Mouse (Mus musculus): ENCODE measurements around the gene Asah2. TPM values are rescaled to one million over a fixed set of nuclear protein-coding genes. Genes with fewer than 3 reads are reported as not detected.
"Not testable (repeated sequence)": the region's sequence is repeated elsewhere in the genome, so short reads cannot be mapped to it uniquely, and the experiment has no call there.

Asah2 gene
- 1 to 10 TPM; 4.3 to 5.4 TPM for total RNA-seq (2021)
- long read RNA-seq, experiment 1, partial matches to known transcripts = 0 of 1 reads
- long read RNA-seq, experiment 1, other reads (novel, unspliced or antisense) = 1 of 1 reads
- long read RNA-seq, experiment 2 = 0 reads

- TF ChIP-seq CTCF (IDR thresholded peaks at IDR 0.05) = peak; percentile 43
- peak within 1 kb of the TSS; percentile 98 for H3K27ac ChIP-seq
- H3K4me3 ChIP-seq = peak within 1 kb of the TSS; percentile 91
- peak; percentile 87 for DNase-seq
- intact Hi-C loops (cut with DNase I) = loop anchor here (5.0 kb wide), 1 partner anchor 279 kb away; the partner anchor contains the start of gene Sgms1
Observed at GRCm38 (mm10) chr19:32107771-32108306, at the start of gene Asah2. TSS of gene Asah2 (minus strand) at chr19:32108211.

GRCm38 (mm10) chr19:32157045-32157444 lies 49.0 kb upstream of the Asah2 start:
- Histone ChIP-seq H3K4me3 (no peak overlapping the region), H3K27ac (peak overlapping the region; percentile 68)
- DNase-seq = no peak
- TF ChIP-seq CTCF (IDR thresholded peaks at IDR 0.05) = no peak
- intact Hi-C loops (cut with DNase I) = no loop called here

- intact Hi-C loops (cut with DNase I) = no loop called here
Observed at GRCm38 (mm10) chr19:32152529-32152928, 44.5 kb upstream of the Asah2 start.

GRCm38 (mm10) chr19:32148710-32149109 lies 40.7 kb upstream of the Asah2 start:
- H3K4me3 ChIP-seq = no peak overlapping the region
- no peak for DNase-seq
- intact Hi-C loops (cut with DNase I) = no loop called here

More at GRCm38 (mm10) chr19:32152529-32152928, 44.5 kb upstream of the Asah2 start:
- no peak for DNase-seq
- H3K27ac ChIP-seq = no peak overlapping the region
- no peak overlapping the region for H3K4me3 ChIP-seq
- no peak for TF ChIP-seq CTCF (IDR thresholded peaks at IDR 0.05)

GRCm38 (mm10) chr19:32142383-32142782 lies 34.4 kb upstream of the Asah2 start:
- H3K4me3 ChIP-seq = no peak overlapping the region
- peak overlapping the region; percentile 1; the same call in 1 of the 2 replicates for H3K27ac ChIP-seq
- DNase-seq = no peak
- intact Hi-C loops (cut with DNase I) = no loop called here
- no peak for TF ChIP-seq CTCF (IDR thresholded peaks at IDR 0.05)

More at GRCm38 (mm10) chr19:32148710-32149109, 40.7 kb upstream of the Asah2 start:
- no peak overlapping the region for H3K27ac ChIP-seq
- TF ChIP-seq CTCF (IDR thresholded peaks at IDR 0.05) = no peak

GRCm38 (mm10) chr19:32138361-32139088 lies 30.5 kb upstream of the Asah2 start:
- intact Hi-C loops (cut with DNase I) = no loop called here
- no peak for TF ChIP-seq CTCF (IDR thresholded peaks at IDR 0.05)
- Histone ChIP-seq H3K4me3 (no peak overlapping the region), H3K27ac (0 out of 2 replicates have a peak overlapping the region, but pooled peaks have one; percentile 0)
- DNase-seq = no peak

- Histone ChIP-seq H3K4me3 (no peak overlapping the region), H3K27ac (no peak overlapping the region)
- intact Hi-C loops (cut with DNase I) = no loop called here
- no peak for TF ChIP-seq CTCF (IDR thresholded peaks at IDR 0.05)
- DNase-seq = no peak
Observed at GRCm38 (mm10) chr19:32137904-32138303, 29.9 kb upstream of the Asah2 start.

- intact Hi-C loops (cut with DNase I) = no loop called here
- Histone ChIP-seq H3K27ac (no peak overlapping the region), H3K4me3 (no peak overlapping the region)
- peak; percentile 28 for DNase-seq
- TF ChIP-seq CTCF (IDR thresholded peaks at IDR 0.05) = no peak
Observed at GRCm38 (mm10) chr19:32136888-32137625, 29.0 kb upstream of the Asah2 start.

- H3K27ac ChIP-seq; intact Hi-C loops (cut with DNase I); H3K4me3 ChIP-seq; DNase-seq: not testable (repeated sequence)
Observed at GRCm38 (mm10) chr19:32131707-32132488, 23.9 kb upstream of the Asah2 start.

GRCm38 (mm10) chr19:32129281-32129680 lies 21.3 kb upstream of the Asah2 start:
- H3K27ac ChIP-seq = no peak overlapping the region
- no peak overlapping the region for H3K4me3 ChIP-seq
- no peak for DNase-seq
- TF ChIP-seq CTCF (IDR thresholded peaks at IDR 0.05) = no peak
- intact Hi-C loops (cut with DNase I) = loop anchor here (5.0 to 10.0 kb wide), 3 partner anchors 86 to 258 kb away; partner anchors contain the start of gene Sgms1

- H3K27ac ChIP-seq = no peak overlapping the region
- TF ChIP-seq CTCF (IDR thresholded peaks at IDR 0.05) = peak; percentile 72
- intact Hi-C loops (cut with DNase I) = loop anchor here (5.0 to 10.0 kb wide), 3 partner anchors 87 to 260 kb away; partner anchors contain the start of gene Sgms1
Observed at GRCm38 (mm10) chr19:32127180-32127850, 19.3 kb upstream of the Asah2 start.

More at GRCm38 (mm10) chr19:32127180-32127850, 19.3 kb upstream of the Asah2 start:
- no peak overlapping the region for H3K4me3 ChIP-seq
- DNase-seq = no peak
